Mouse (Mus musculus) E14TG2a.4 (cell line): ENCODE measurements around the gene Rps15a.

Source experiments
- CTCF ChIP-seq: conservative IDR thresholded peaks from 2 replicates; pipeline ENCODE4 v1.5.1; 2014; ENCODE audit warnings: low read length
- NANOG ChIP-seq: IDR thresholded peaks from 2 replicates; pipeline ENCODE4 v1.6.1; 2014; ENCODE audit warnings: borderline replicate concordance, low read length, mixed read lengths

DNA sequence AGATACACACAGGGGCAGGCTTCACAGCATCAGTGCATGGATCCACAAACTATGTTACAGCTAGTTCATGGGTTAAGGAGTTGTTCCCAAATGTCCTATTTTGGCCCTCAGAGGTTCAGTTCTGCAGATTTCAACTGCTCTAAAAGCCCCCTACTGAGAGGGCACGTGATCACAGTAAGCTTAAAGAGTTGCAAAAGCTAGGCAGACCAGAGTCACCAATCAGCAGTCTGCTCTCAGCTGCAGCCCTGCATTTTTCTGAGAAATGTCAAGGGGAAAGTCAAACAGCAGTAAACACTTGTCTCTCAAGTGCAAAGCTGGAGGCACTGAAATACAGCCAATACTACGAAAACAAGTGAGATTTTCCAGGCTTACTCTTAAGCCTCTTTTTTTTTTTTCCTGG, 3.2 kb upstream of the Rps15a start:
- TF ChIP-seq CTCF: no peak
- no peak for TF ChIP-seq NANOG
